Mouse (Mus musculus) c-Kit-negative CD71-positive TER-119-positive erythroid progenitor cells, embryonic 14.5 days (primary cell): ENCODE results near the gene Cdc20b.

Experiments
- DNase-seq: peaks from one replicate; pipeline ENCODE4 v3.0.0-alpha.2; 2013; ENCODE audit warnings: low read depth, low spot score

The Cdc20b gene

GRCm38 (mm10) chr13:113094618-113095017 is 59.7 kb downstream of the Cdc20b start:
- no peak for DNase-seq

GRCm38 (mm10) chr13:113097011-113097410 is 62.1 kb downstream of the Cdc20b start:
- DNase-seq = no peak

GRCm38 (mm10) chr13:113098406-113098805 is 63.5 kb downstream of the Cdc20b start:
- DNase-seq = no peak

- no peak for DNase-seq
Measured at GRCm38 (mm10) chr13:113100879-113101278, 66.0 kb downstream of the Cdc20b start, which contains the start of gene Gzma. Gzma (minus strand) TSS chr13:113100981.

GRCm38 (mm10) chr13:113101804-113102203 is 66.9 kb downstream of the Cdc20b start:
- DNase-seq = no peak

GRCm38 (mm10) chr13:113104759-113105158 is 69.8 kb downstream of the Cdc20b start:
- no peak for DNase-seq

GRCm38 (mm10) chr13:113118977-113119376 is 84.1 kb downstream of the Cdc20b start:
- DNase-seq = no peak

GRCm38 (mm10) chr13:113120324-113121237 is 85.7 kb downstream of the Cdc20b start:
- DNase-seq = no peak

GRCm38 (mm10) chr13:113121326-113121725 is 86.4 kb downstream of the Cdc20b start:
- DNase-seq = no peak

GRCm38 (mm10) chr13:113129974-113130373 is 95.1 kb downstream of the Cdc20b start:
- DNase-seq = no peak

GRCm38 (mm10) chr13:113139597-113139996 is 104.7 kb downstream of the Cdc20b start:
- DNase-seq = no peak
